Mouse (Mus musculus): ENCODE data around the gene Tnip1. TPM values are rescaled to one million over a fixed set of nuclear protein-coding genes. Genes with fewer than 3 reads are reported as not detected.

Tnip1 gene
- total RNA-seq, 2 experiments from 2014 or later = 53.2 to 64.1 TPM

DNA sequence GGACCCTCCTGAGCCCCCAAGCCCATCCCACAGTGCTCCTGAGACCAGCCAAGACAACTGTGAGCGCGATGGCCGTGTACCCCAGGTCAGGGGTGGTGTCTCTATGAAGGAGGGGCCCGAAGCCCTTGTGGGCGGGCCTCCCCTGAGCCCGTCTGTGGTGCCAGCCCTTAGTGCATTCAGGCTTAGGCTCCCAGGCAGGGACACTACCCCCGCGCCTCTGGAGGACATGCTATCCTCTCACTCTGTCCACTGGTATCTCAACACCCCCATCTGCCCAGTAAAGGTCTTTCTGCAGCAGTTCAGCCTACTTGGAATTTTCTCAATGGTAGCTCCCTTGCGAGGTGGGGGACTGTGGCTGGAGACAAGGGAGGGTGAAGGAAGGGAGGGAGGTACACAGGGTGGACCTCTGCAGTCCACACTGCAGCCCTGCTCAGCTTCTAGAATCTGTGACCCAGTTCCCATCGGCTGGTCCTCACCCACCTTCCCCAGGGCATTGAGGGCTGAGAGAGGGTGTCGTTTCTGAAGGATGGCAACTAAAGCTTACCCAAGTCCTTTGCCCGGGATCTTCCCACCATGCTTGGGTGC is 52.5 kb downstream of the Tnip1 start:
- no peak for DNase-seq

DNA sequence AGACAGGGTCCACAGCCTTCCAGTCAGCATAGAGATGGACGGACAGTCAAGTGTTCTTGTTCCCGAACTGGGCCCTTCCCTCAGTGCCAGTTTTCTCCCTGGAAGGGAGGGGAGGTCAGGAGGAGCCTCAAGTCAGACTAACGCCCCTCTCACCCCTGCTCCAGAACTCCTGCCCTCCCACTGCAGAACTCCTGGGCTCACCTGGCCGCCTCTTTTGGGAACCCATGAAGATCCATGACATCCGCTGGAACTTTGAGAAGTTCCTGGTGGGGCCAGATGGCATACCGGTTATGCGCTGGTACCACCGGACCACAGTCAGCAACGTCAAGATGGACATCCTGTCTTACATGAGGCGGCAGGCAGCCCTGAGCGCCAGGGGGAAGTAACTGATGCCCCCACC is 53.4 kb downstream of the Tnip1 start:
- DNase-seq = no peak

DNA sequence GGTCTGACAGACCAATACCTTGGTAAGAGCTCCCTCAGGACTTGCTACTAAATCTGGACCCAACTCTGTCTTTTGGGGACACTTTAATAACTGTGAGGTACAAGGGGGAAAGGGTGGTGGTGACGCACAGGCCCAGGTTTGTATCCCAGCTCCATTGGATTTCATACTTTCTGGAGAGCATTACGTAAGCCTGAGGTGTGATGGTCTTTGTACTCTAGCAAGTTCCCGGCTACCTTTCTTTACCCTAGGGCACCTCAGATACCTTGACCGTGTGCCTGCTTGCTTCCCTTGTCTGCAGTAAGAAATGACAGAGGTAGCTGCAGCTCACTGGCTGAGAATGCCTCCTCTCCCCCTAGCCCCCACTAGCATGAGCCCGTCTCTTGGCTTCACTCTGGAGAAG is 55.5 kb downstream of the Tnip1 start:
- DNase-seq = no peak

DNA sequence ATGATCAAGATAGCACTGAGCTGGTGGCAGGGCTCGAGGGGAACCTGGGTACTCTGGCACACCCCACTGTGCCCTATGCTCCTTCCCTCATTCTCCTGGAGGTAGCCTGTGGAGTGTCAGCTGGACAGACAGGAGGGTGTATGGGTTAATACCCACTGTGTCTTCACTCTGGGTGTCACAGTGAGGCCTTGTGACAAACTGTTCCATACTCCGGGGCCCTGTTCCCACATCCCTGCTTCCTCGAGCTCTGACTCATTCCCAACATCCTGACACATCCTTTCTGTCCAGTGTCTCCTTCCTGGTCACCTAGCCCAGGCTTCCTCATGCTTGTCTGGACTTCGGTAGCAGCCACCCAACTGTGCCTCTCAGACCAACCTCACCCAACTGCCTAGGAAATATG is 56.3 kb downstream of the Tnip1 start:
- DNase-seq = peak; percentile 2

DNA sequence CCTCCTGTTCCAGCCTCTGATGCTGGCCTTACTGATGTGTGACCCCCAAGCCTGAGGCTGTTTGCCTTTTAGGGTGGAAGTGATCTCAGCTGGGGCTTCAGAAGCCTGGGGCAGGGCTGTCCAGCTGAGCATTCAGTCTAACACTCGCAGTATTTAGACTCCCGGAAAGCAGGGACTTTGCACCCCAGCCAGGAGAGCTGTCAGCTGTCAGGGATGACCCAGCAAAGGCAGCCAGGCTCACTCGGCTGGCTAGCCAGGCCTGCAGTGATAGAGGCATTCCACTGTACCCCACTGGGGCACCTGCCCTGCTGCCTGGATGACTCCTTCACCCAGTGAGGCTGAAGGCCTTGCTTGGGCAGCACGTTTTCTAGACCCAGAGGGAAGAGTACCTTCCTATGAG is 56.8 kb downstream of the Tnip1 start:
- peak; percentile 27 for DNase-seq

DNA sequence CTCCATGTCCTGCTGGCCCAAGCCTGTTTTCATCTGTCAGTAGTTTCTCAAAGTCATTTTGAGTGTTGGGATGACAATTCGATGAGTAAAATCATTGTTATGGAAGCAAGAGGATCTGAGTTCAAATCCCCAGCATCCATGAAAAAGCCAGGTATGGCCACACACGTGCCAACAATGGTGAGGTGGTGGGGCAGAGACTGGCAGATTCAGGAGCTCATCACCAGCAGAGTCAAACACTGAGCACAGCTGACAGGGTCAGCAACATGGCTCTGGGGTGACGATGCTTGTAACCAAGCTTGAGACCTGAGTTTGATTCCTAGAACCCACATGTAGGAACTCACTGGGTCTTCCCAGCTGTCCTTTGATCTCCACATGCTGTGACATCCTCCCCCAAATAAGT is 57.6 kb downstream of the Tnip1 start:
- no peak for DNase-seq

DNA sequence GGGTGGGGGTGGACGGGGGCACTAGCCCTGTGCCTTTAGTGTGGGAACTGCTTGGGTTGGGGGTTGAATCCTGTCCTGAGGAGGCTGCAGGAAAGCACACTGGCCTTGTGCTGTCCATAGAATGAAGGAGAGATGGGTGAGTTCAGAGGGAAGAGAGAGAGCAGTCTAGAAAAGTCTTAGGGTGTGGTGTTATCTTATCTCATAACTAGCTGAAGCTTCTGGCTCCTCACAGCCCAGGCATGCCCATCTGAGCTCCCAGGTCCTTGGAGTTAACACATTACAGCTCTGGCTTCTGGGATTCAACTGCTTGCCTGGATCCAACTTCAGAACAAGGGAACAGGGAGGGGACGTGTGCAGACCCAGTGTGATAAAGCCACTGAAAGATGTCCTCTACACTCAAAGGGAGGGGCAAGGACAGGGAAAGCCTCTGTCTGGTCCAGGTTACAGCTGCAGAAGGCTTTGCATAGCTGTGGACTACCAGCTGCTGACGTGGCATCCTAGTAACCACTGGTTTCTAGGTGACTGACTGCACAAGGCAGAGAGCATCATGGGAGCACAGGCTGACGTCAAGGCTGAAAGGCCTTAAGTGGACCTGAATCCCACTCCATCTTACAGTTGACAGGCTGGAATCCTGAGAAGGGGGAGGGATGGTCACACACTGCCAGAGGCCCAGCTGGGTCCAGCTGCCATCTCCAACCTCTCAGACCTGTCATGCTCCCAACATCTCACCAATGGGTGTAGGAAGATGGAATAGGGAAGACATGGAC is 58.6 kb downstream of the Tnip1 start:
- no peak for DNase-seq

DNA sequence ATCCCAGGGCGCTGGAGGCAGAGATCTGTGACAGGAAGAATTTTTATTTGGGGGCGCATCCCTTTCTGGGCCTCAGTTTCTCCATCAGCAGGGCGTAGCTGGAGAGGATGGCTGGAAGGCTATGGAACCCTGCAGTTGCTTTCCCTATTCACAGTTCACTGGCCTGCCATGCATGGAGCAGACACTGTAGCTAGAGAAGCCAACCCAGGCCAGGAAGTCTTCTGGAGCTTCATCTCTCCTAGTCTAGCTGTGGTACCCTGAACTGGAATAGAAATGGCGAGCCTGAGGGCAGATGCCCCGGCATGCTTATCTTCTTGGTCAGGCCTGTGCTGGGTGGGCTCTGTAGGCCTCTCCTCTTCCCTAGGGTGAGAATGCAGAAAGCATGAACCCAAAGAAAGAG is 59.4 kb downstream of the Tnip1 start:
- no peak for DNase-seq

DNA sequence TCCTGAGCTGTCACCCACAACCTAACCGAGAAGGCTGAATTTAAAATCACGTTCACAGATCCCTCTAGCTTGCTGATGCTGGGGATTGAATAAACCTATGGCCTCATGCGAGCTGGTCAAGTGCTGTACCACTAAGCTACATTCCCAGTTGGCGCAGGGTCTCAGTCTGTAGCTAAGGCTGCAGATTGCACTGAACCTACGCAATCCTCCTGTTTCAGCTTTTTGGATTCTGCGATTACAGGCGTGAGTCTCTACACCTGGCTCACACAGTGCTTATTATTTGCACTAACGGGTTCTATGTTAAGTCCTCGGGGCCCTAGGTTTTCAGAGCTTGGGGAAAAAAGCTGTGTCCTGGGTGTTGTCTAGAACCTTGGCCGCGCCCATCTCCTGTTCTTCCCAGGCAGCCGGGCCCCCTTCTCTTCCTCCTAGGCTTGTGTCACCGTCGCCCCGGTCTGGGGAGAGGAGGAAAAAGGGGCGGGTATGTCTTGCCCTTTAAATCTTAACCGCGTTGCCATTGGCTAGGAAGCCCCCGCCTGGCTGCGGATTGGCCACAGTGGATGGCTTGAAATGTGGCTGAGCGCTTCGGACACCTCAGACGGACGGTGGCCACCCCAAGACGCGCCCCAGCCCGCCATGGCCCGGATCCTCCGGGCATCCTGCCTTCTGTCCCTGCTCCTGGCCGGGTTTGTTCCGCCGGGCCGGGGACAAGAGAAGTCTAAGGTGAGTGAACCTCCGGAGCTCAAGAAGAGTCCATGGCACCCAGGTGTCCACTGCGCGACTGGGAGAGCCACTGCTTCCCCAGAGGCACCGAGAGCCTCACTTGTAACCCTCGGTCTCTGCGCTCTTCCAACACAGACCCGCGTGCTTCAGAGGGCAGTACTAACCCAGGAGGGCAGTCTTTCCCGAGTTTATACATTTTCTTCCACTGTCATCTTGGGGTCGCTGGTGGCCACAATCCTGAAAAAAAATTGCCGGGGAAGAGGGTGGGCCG is 60.1 kb downstream of the Tnip1 start, which contains the start of gene Gpx3:
TSS of gene Gpx3 (plus strand) at position 121 of the 991 bp plus-strand sequence.
- peak; percentile 83 for DNase-seq

DNA sequence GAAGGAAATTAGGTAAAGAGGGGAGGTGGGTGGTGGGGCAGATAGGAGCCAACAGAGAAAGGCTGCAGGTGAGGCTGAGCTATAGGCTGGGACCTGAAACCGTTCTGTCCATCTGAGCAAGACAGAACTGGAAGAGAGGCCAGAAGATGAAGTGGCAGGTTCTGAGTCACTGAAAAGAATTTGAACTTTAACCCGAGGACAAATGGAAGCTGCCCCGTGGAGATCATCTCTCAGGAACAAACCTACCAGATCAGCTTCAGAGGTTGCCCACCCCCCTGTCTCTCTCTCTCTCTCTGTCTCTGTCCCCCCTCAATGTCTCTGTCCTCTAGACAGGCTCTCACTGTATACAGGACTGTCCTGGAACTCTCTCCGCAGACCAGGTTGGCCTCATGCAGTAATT is 63.1 kb downstream of the Tnip1 start:
- DNase-seq = no peak

DNA sequence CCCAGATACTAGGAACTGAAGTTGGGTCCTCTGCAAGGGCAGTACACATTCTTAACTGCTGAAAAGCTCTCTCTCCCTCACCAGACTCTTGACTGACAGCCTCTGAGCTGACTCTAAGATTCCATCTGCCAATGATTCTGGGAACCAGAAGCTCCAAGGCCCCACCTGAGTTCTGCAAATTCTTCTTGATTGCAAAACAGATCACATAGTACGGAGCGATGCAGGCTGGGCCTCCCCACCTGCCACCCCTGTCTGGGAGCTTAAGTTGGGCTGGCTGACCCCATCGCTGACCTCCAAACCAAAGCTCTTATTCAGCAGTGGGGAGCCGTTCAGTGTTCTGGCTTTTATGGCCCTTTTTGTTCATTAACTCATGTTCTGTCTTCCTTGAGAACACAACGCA is 65.2 kb downstream of the Tnip1 start:
- no peak for DNase-seq

DNA sequence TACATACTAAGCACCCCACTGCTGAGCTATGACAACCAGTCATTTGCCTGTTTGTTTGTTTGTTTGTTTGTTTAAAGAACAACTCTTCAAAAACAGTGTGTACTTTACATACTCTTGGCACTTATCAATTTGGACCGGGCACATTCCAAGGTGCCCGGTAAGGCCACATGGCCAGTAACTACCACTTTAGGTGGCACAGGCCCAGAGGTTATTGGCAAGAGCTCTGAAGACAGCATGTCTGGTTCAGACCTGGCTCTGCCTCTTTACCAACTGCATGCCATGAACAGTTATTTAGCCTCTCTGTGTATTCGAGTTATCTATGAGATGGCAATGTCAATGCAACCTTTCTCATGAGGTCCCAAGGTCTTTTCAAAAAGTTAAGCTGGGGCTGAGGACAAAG is 66.1 kb downstream of the Tnip1 start:
- peak; percentile 73 for DNase-seq

DNA sequence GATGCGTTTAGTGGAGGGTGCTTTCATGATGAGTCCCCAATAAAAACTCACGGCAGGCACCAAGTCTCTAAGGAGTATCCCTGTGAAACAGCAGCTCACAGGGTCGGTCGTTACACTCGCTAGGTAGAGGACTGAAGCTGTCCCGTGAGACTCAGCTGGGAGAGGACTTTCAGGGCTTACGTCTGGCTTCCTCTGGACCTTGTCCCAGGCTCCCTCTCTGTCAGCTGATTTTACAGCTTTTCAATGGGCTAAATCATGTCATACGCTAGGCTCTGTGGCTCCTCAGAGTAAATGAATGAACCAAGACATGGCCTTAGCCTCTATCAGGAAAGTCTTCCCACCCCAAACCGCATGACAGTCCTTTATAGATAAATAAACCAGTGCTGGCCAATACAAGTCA is 68.1 kb downstream of the Tnip1 start:
- DNase-seq = no peak

DNA sequence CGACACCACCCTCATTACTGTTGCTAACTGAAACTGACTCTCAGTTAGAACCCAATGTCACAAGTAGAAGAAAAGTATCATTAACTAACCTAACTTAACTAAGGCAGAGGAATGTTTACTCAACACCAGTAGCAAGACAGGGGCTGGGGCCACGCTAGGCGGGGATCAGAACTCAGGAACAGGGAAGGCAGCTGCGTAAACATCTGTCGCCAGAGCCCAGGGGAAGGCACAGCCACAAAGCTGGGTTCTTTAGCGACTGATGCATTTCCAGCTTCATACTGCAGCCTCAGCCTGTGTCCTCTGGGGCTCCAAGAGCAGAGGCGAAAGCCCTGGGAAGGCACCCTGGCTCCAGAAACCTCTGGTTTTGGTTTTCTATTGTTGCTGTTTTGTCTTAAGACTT is 70.6 kb downstream of the Tnip1 start:
- no peak for DNase-seq

DNA sequence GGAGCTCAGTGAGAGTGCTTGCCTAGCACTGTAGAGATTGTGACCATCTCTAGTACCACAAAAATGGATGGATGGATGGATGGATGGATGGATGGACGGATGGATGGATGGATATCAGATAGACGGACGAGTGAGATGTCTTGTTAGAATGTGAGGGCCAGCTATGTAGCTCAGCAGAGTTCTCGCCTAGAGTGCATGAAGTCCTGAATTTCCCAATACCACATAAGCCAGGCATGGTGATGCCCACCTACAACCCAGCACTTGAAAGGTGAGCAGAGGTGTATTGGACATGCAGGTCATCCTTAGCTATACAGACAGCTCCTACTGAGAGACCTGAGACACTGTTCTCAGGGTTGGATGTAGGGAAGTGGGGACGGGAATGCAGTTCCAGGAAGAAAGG is 71.4 kb downstream of the Tnip1 start:
- DNase-seq = no peak

DNA sequence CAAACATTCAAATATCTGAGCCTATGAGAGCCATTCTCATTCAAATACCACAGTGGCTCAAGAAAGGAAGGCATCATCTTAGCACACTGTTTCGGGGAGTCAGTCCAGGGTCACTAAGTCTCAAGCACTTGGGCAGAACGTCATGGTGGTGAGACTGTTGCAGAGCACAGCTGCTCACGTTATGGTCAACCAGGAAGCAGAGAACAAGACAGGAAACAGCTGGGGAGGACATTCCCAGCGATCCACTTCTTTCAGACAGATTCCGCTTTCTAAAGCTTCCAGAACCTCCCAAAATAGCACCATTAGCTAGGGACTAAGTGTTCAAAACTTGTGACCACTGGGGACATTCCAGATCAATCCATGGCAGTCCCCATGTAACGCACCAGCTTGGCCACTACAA is 74.8 kb downstream of the Tnip1 start:
- DNase-seq = no peak

DNA sequence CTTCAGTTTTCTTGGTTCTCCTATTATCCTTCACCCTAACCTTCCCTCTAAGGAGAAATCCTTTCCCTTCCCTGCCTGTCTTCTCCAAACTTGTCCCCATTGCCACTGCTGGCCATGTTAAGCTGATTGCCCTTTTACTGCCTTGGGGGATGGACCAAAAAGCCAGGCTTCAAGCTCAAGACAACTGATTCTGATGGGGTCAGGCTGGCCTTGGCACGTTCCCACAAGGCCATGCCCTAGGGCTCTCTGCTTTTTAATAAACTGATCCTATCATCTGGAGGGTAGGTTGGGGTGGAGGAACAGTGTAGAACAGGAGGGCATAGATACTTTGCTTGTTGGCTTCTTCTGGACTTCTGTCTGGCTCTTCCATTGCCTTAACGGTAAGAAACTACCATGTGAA is 77.3 kb downstream of the Tnip1 start:
- DNase-seq = no peak

DNA sequence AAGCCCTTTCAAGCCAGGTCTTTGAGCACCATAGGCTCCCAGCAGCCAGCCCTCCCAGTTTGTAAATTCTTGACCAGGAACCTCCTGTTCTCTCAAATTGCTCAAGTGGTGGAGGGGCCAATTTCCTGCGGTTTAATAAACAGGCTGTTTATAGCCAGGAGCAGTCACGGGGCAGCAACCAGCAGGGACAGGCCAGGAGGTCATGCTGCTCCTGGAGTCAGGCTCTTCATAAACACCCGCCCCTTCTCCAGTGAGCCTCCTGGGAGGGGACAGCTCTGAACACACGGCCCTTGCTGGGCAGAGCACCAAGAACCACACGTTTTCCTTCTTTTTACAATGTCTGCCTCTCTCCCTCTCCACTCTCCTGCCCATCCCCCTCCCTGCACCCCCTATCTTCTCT is 77.8 kb downstream of the Tnip1 start:
- peak; percentile 74 for DNase-seq

DNA sequence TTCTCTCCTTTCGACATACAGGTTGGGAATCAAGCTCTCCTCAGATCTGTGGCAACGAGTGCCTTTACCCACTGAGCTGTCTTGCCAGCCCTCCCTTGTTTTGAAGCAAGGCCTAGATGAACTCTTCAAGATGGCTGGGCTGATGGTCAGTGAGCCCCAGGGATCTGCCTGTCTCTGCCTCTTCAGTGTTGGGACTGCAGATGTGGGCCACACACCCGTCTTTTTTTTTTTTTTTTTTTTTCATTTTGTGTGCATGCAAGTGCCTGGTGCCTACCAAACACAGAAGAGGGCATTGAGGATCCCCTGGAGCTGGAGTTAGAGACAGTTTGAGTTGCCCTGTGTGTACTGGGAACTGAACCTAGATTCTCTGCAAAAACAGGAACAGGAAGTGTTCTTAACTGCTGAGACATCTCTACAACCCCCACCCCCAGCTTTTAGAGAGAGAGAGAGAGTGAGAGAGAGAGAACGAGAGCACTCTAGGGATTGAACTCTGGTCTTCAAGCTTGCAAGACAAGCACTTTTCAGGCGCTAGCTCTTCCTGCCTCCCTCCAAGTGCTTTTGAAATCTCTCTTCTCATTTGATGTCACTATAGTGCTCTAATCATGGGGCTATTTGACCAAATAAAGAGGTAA is 78.4 kb downstream of the Tnip1 start:
- DNase-seq = no peak

DNA sequence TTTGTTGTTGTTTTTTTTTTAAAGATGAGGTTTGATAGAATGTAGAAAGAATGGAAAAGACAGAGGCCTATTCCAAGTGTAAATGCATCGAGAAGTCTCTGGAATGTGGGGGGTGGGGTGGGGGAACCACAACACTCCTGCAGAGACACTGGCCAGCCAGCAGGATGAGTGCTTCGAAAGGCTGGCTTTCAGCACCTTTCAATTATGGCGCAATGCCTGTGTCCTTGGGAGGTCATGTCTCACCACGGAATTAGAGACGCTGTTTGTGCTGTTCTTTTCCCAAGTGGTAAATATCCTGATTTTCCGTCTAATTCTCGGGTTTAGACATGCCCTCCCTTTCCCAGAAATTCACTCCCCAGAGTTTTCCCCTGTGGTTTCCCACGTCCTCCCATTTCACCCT is 80.0 kb downstream of the Tnip1 start:
- DNase-seq = peak; percentile 75

DNA sequence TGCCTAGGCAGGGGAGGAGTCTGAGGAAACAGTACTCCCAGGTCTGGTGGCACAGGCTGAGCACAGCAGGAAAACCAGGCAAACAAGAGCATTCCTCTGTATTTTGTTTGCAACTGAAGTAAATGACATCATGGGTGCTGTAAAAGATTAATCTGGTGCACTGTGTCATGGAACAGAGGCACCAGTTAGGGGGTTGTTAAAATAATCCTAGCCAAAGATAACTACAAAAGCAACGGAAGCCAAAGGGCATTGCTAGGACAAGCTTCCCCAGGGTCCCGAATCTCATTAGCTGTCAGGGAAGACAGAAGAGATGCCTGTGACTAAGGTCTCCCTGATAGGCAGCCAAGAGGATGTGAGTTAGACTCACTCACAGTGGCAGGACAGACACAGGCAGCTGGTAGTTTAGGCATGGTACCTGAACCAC is 81.7 kb downstream of the Tnip1 start:
- DNase-seq = peak; percentile 36

DNA sequence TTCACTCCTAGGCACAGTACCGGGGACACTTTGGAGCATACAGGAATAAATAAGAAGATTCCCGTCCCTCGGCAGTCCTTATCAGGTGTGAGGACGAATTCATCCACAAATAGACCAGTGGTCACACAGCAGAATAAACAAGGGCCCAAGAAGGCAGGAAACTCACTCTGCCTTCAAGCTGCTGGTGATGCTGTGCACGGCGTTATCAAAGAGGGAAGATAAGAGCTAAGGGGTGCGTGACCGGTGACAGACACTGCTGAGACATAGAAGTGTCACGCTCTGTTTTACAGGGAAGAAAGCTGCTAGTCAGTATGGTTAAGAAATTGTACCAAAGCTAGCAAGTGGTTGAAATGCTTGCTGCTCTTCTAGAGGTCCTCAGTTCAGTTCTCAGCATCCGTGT is 82.8 kb downstream of the Tnip1 start:
- no peak for DNase-seq

DNA sequence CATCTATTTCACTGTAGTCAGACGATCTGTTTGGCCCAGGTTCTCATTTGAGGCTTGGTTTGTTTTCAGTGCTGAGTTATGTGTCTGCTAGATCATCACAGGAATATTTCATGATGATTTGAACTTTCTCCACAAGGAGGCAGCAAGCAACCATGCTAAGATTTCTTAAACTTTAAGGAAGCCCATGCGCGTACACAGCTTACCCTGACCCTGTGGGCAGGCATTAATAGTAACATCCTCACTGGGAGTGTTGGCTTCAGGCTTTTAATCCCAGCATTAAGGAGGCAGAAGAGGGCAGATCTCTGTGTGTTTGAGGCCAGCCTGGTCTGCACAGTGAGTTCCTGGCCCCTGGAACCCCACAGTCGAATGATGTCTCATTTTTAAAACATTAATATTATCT is 83.3 kb downstream of the Tnip1 start:
- DNase-seq = peak; percentile 72

Measured in adrenal gland, postnatal 10 days (tissue).